9 mouse cellular contexts compared by ENCODE assay signal in the genomic region with DNA sequence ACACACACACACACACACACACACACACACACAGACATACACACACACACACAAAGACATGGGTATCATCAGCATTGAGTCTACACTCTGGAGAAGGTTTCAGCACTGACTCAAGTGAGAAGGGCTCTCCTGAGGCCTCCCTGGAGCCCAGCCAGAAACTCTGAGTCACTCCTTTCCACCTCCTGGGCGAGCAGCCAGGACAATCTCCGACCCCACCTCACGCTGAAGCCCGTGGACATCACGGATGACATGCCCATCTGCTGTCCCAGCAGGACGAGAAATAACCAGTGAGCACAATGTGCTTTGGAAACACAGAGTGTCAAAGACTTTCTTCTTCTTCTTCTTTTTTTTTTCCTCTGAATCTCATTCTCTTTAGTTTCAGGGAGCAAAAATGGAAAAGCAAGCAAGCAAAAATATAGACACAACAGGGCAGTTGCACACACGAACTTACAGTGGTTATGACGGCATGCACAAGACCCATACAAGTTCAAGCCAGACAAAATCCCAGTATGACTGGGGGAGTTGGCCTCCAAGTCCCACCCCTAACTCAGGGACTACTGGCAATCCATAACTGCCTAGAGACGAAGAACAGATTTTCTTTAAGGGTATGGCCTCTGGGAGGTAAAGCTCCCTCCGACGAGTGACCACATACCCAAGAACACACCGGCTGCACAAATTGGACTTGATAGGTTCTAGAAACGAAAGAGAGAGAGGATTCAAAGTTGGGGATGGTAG.
DNase-seq lines count a peak whose midpoint lies in the region; ATAC-seq and TF ChIP-seq lines count a peak whose summit lies in the region.
"Had no signal": no experiment of that assay in that cellular context is flagged by ENCODE, and none has a peak within 500 bp of the region (broad histone marks: within the 10 kb centered on the region; RNA-seq: fewer than 3 reads in every experiment).

No protein-coding gene starts in this region.

- peak; percentile 64 for ATAC-seq in hindbrain, postnatal 0 days
- ATAC-seq in hindbrain, embryonic 12.5 days (ENCODE audit: low FRiP score) = no peak
- ATAC-seq in heart, embryonic 11.5 days (replicated peaks; ENCODE audit: insufficient number of reproducible peaks, low FRiP score, low TSS enrichment) = 0 out of 2 replicates have a peak, but pooled peaks have one; percentile 10
- no peak for ATAC-seq in midbrain, embryonic 13.5 days

- no peaks in the 10 kb centered on the region for H3K9me3 ChIP-seq in hindbrain, postnatal 0 days (ENCODE audit: low read length)
- H3K9me3 ChIP-seq in hindbrain, embryonic 12.5 days (replicated peaks) = no peaks in the 10 kb centered on the region
- H3K9me3 ChIP-seq in heart, embryonic 11.5 days (replicated peaks; ENCODE audit: control insufficient read depth, low read length) = peaks cover 3% of the 10 kb centered on the region; the same call in 1 of the 2 replicates
- no peaks in the 10 kb centered on the region for H3K9me3 ChIP-seq in midbrain, embryonic 13.5 days

- 47% methylated on average over 13 of the region's 13 CpGs for WGBS in hindbrain, postnatal 0 days
- 84% methylated on average over 13 of the region's 13 CpGs for whole genome bisulfite sequencing in hindbrain, embryonic 12.5 days
- WGBS in heart, embryonic 11.5 days (ENCODE audit: insufficient replicate concordance) = 57% methylated on average over 13 of the region's 13 CpGs
- WGBS in midbrain, embryonic 13.5 days = 81% methylated on average over 13 of the region's 13 CpGs

- H3K9ac ChIP-seq in hindbrain, postnatal 0 days (replicated peaks; ENCODE audit: low read length) = no peak overlapping the region
- H3K9ac ChIP-seq in hindbrain, embryonic 12.5 days = no peak overlapping the region
- no peak overlapping the region for H3K9ac ChIP-seq in heart, embryonic 11.5 days (ENCODE audit: low read depth, low read length)
- no peak overlapping the region for H3K9ac ChIP-seq in midbrain, embryonic 13.5 days (replicated peaks)

- DNase-seq in hindbrain, postnatal 0 days (ENCODE audit: low spot score) = peak; percentile 90
- peak; percentile 71 for DNase-seq in 3T3-L1 (ENCODE audit: low read depth, low spot score)
- DNase-seq in cerebellum, adult 11-12 months = peak; percentile 97
- DNase-seq in right cerebral cortex, postnatal 4 days = peak; percentile 46
- DNase-seq in yolk sac, embryonic 10.5 days (ENCODE audit: low spot score) = no peak

- no peaks in the 10 kb centered on the region for H3K27me3 ChIP-seq in hindbrain, postnatal 0 days (ENCODE audit: insufficient read depth, low read length)
- H3K27me3 ChIP-seq in hindbrain, embryonic 12.5 days = no peaks in the 10 kb centered on the region
- no peaks in the 10 kb centered on the region for H3K27me3 ChIP-seq in heart, embryonic 11.5 days (ENCODE audit: control insufficient read depth, insufficient read depth, low read length)
- H3K27me3 ChIP-seq in midbrain, embryonic 13.5 days = no peaks in the 10 kb centered on the region
- H3K27me3 ChIP-seq: CH12.LX had no signal

- no peaks in the 10 kb centered on the region for H3K4me1 ChIP-seq in hindbrain, postnatal 0 days (ENCODE audit: insufficient read depth, low read length)
- no peaks in the 10 kb centered on the region for H3K4me1 ChIP-seq in hindbrain, embryonic 12.5 days
- no peaks in the 10 kb centered on the region for H3K4me1 ChIP-seq in heart, embryonic 11.5 days (ENCODE audit: control insufficient read depth, insufficient read depth, low read length)
- no peaks in the 10 kb centered on the region for H3K4me1 ChIP-seq in midbrain, embryonic 13.5 days (replicated peaks)

- no peak for TF ChIP-seq CTCF in hindbrain, postnatal 0 days (IDR thresholded peaks at IDR 0.05; ENCODE audit: low read depth)

- no peak overlapping the region for H3K27ac ChIP-seq in hindbrain, postnatal 0 days
- H3K27ac ChIP-seq in hindbrain, embryonic 12.5 days = no peak overlapping the region
- H3K27ac ChIP-seq in heart, embryonic 11.5 days (ENCODE audit: low read depth, low read length) = no peak overlapping the region
- H3K27ac ChIP-seq in midbrain, embryonic 13.5 days = no peak overlapping the region

- no peak overlapping the region for H3K4me2 ChIP-seq in hindbrain, postnatal 0 days (ENCODE audit: low read depth, low read length)
- no peak overlapping the region for H3K4me2 ChIP-seq in hindbrain, embryonic 12.5 days (replicated peaks)
- no peak overlapping the region for H3K4me2 ChIP-seq in heart, embryonic 11.5 days
- no peak overlapping the region for H3K4me2 ChIP-seq in midbrain, embryonic 13.5 days (replicated peaks)

- no peak overlapping the region for H3K4me3 ChIP-seq in hindbrain, postnatal 0 days (ENCODE audit: low read length)
- H3K4me3 ChIP-seq in hindbrain, embryonic 12.5 days = no peak overlapping the region
- H3K4me3 ChIP-seq in heart, embryonic 11.5 days (ENCODE audit: low read depth, low read length) = no peak overlapping the region
- no peak overlapping the region for H3K4me3 ChIP-seq in midbrain, embryonic 13.5 days (replicated peaks)

- H3K36me3 ChIP-seq in hindbrain, postnatal 0 days (ENCODE audit: insufficient read depth, low read length) = no peaks in the 10 kb centered on the region
- no peaks in the 10 kb centered on the region for H3K36me3 ChIP-seq in hindbrain, embryonic 12.5 days
- H3K36me3 ChIP-seq in heart, embryonic 11.5 days (ENCODE audit: control insufficient read depth, insufficient read depth, low read length) = no peaks in the 10 kb centered on the region
- no peaks in the 10 kb centered on the region for H3K36me3 ChIP-seq in midbrain, embryonic 13.5 days

Comparison
In these comparisons a context has a peak if more than half of its experiments do, and no peak if none do; other contexts are left out.
1. ATAC-seq: peak in hindbrain, postnatal 0 days (single experiment) and heart, embryonic 11.5 days (single experiment); none in hindbrain, embryonic 12.5 days (single experiment) and midbrain, embryonic 13.5 days (single experiment).